Mouse (Mus musculus): ENCODE measurements around the gene Slc4a4. TPM values are rescaled to one million over a fixed set of nuclear protein-coding genes. Genes with fewer than 3 reads are reported as not detected.

The Slc4a4 gene
- polyA plus RNA-seq, 2 experiments: 0.50 to 0.57 TPM

DNA sequence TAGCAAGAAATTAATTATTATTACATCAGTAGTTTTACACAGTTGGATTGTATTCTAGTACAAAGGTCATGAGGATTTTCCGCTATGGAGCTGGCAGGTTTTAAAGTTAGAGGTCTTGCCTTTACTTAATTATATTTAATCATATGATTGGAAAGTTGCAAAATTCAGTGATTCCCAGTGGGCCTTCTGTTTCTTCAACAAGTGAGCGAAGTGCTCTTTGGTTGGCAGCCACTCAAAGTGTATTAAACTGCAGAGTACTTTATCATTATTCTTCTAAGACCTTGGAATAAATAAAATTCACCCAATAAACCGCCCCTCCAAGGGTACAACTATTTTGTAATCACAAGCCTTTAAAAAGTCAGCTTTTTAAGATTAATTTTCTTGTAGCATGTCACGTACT, 146.6 kb downstream of the Slc4a4 start:
- H3K27ac ChIP-seq: no peak overlapping the region
- DNase-seq (ENCODE audit: low read depth in 3 of 3, low spot score in 3 of 3): no peak
- no peaks in the 10 kb centered on the region for H3K27me3 ChIP-seq (ENCODE audit: control insufficient read depth, insufficient read depth, low read length)
- 70% methylated on average over 4 of the region's 4 CpGs for WGBS (ENCODE audit: insufficient replicate concordance)
- H3K4me3 ChIP-seq (ENCODE audit: insufficient read depth in 1 of 2, low read depth in 2 of 2, low read length in 2 of 2): no peak overlapping the region
- no peaks in the 10 kb centered on the region for H3K9me3 ChIP-seq (ENCODE audit: control insufficient read depth, low read length)
- H3K4me2 ChIP-seq (ENCODE audit: low read depth): no peak overlapping the region
- TF ChIP-seq CTCF (IDR thresholded peaks at IDR 0.05; ENCODE audit: low read depth) (no peak), EP300 (IDR thresholded peaks at IDR 0.05; ENCODE audit: low read depth) (no peak)
- H3K9ac ChIP-seq (replicated peaks): no peak overlapping the region
- no peaks in the 10 kb centered on the region; a peak in 1 of 4 replicates for H3K4me1 ChIP-seq (replicated peaks; ENCODE audit: control insufficient read depth in 2 of 2, insufficient read depth in 2 of 2, low read length in 1 of 2)
- no peak for ATAC-seq (ENCODE audit: insufficient read depth)
- H3K36me3 ChIP-seq (replicated peaks; ENCODE audit: control insufficient read depth, insufficient read depth, low read depth): no peaks in the 10 kb centered on the region

- Histone ChIP-seq H3K27me3 (ENCODE audit: control insufficient read depth, insufficient read depth, low read length) (no peaks in the 10 kb centered on the region), H3K4me3 (ENCODE audit: insufficient read depth in 1 of 2, low read depth in 2 of 2, low read length in 2 of 2) (no peak overlapping the region), H3K9ac (replicated peaks) (no peak overlapping the region), H3K4me2 (ENCODE audit: low read depth) (no peak overlapping the region), H3K27ac (no peak overlapping the region), H3K9me3 (ENCODE audit: control insufficient read depth, low read length) (no peaks in the 10 kb centered on the region), H3K36me3 (replicated peaks; ENCODE audit: control insufficient read depth, insufficient read depth, low read depth) (no peaks in the 10 kb centered on the region), H3K4me1 (replicated peaks; ENCODE audit: control insufficient read depth in 2 of 2, insufficient read depth in 2 of 2, low read length in 1 of 2) (no peaks in the 10 kb centered on the region; a peak in 1 of 4 replicates)
- ATAC-seq (ENCODE audit: insufficient read depth): no peak
- DNase-seq (ENCODE audit: low read depth in 3 of 3, low spot score in 3 of 3): no peak
- TF ChIP-seq EP300 (IDR thresholded peaks at IDR 0.05; ENCODE audit: low read depth) (no peak), CTCF (IDR thresholded peaks at IDR 0.05; ENCODE audit: low read depth) (no peak)
- 11% methylated on average over 5 of the region's 5 CpGs for WGBS (ENCODE audit: insufficient replicate concordance)
Measured at GRCm38 (mm10) chr5:89036147-89036546, 149.5 kb downstream of the Slc4a4 start.

- H3K4me2 ChIP-seq (ENCODE audit: low read depth): no peak overlapping the region
- no peaks in the 10 kb centered on the region for H3K9me3 ChIP-seq (ENCODE audit: control insufficient read depth, low read length)
- DNase-seq (ENCODE audit: low read depth in 3 of 3, low spot score in 3 of 3) (no peak), ATAC-seq (ENCODE audit: insufficient read depth) (no peak)
- no peak overlapping the region for H3K27ac ChIP-seq
- 72% methylated on average over 3 of the region's 3 CpGs for WGBS (ENCODE audit: insufficient replicate concordance)
- no peaks in the 10 kb centered on the region for H3K27me3 ChIP-seq (ENCODE audit: control insufficient read depth, insufficient read depth, low read length)
- peaks cover 0 to 2% of the 10 kb centered on the region in 2 experiments; a peak in 2 of 4 replicates for H3K4me1 ChIP-seq (replicated peaks; ENCODE audit: control insufficient read depth in 2 of 2, insufficient read depth in 2 of 2, low read length in 1 of 2)
- H3K4me3 ChIP-seq (ENCODE audit: insufficient read depth in 1 of 2, low read depth in 2 of 2, low read length in 2 of 2): no peak overlapping the region
- TF ChIP-seq EP300 (IDR thresholded peaks at IDR 0.05; ENCODE audit: low read depth): no peak
- TF ChIP-seq CTCF (IDR thresholded peaks at IDR 0.05; ENCODE audit: low read depth): no peak
- H3K9ac ChIP-seq (replicated peaks): no peak overlapping the region
- H3K36me3 ChIP-seq (replicated peaks; ENCODE audit: control insufficient read depth, insufficient read depth, low read depth): no peaks in the 10 kb centered on the region
Measured at GRCm38 (mm10) chr5:89040814-89041213, 154.2 kb downstream of the Slc4a4 start.

DNA sequence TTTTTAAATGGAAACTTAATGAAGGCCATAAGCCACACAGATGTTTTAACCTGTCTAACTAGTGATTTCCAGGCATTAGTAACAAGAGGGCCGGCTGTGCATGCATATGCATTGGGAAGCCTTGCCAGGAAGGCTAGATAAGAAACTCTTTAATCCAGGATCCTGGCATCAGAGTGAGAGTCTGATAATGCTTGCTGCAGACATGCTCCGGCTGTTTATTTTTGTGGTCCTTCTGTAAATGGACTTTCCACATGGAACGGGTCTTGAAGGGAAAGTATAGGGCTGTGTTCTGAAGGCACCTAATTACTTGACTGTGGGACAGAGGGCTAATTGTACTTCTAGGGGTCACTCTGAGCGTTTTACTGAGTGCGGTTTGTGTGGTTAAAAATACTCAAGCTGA, 157.2 kb downstream of the Slc4a4 start:
- no peak overlapping the region for H3K4me2 ChIP-seq (ENCODE audit: low read depth)
- no peaks in the 10 kb centered on the region for H3K9me3 ChIP-seq (ENCODE audit: control insufficient read depth, low read length)
- peaks cover 0 to 2% of the 10 kb centered on the region in 2 experiments; a peak in 2 of 4 replicates for H3K4me1 ChIP-seq (replicated peaks; ENCODE audit: control insufficient read depth in 2 of 2, insufficient read depth in 2 of 2, low read length in 1 of 2)
- H3K9ac ChIP-seq (replicated peaks): no peak overlapping the region
- ATAC-seq (ENCODE audit: insufficient read depth) (no peak), DNase-seq (ENCODE audit: low read depth in 3 of 3, low spot score in 3 of 3) (no peak)
- H3K36me3 ChIP-seq (replicated peaks; ENCODE audit: control insufficient read depth, insufficient read depth, low read depth): no peaks in the 10 kb centered on the region
- TF ChIP-seq CTCF (IDR thresholded peaks at IDR 0.05; ENCODE audit: low read depth): no peak
- TF ChIP-seq EP300 (IDR thresholded peaks at IDR 0.05; ENCODE audit: low read depth): no peak
- H3K27ac ChIP-seq: no peak overlapping the region
- no peak overlapping the region for H3K4me3 ChIP-seq (ENCODE audit: insufficient read depth in 1 of 2, low read depth in 2 of 2, low read length in 2 of 2)
- 43% methylated on average over 5 of the region's 5 CpGs for WGBS (ENCODE audit: insufficient replicate concordance)
- no peaks in the 10 kb centered on the region for H3K27me3 ChIP-seq (ENCODE audit: control insufficient read depth, insufficient read depth, low read length)

GRCm38 (mm10) chr5:89044801-89045200, 158.2 kb downstream of the Slc4a4 start:
- WGBS (ENCODE audit: insufficient replicate concordance): 63% methylated on average over 5 of the region's 5 CpGs
- no peak overlapping the region for H3K27ac ChIP-seq
- no peaks in the 10 kb centered on the region for H3K9me3 ChIP-seq (ENCODE audit: control insufficient read depth, low read length)
- H3K9ac ChIP-seq (replicated peaks): no peak overlapping the region
- no peaks in the 10 kb centered on the region for H3K36me3 ChIP-seq (replicated peaks; ENCODE audit: control insufficient read depth, insufficient read depth, low read depth)
- TF ChIP-seq EP300 (IDR thresholded peaks at IDR 0.05; ENCODE audit: low read depth): no peak
- TF ChIP-seq CTCF (IDR thresholded peaks at IDR 0.05; ENCODE audit: low read depth): no peak
- no peak overlapping the region for H3K4me2 ChIP-seq (ENCODE audit: low read depth)
- no peak overlapping the region for H3K4me3 ChIP-seq (ENCODE audit: insufficient read depth in 1 of 2, low read depth in 2 of 2, low read length in 2 of 2)
- no peaks in the 10 kb centered on the region for H3K27me3 ChIP-seq (ENCODE audit: control insufficient read depth, insufficient read depth, low read length)
- peaks cover 0 to 2% of the 10 kb centered on the region in 2 experiments; a peak in 2 of 4 replicates for H3K4me1 ChIP-seq (replicated peaks; ENCODE audit: control insufficient read depth in 2 of 2, insufficient read depth in 2 of 2, low read length in 1 of 2)
- DNase-seq (ENCODE audit: low read depth in 3 of 3, low spot score in 3 of 3): no peak
- ATAC-seq (ENCODE audit: insufficient read depth): no peak
